Mouse (Mus musculus) intestine, embryonic 16.5 days (tissue): ENCODE data around the gene Mbnl1. TPM values are rescaled to one million over a fixed set of nuclear protein-coding genes. Genes with fewer than 3 reads are reported as not detected.

Experiments used
- ATAC-seq: fragments of 200-750 bp; cut with Nextera tagmentation; 2 replicates; pipeline ENCODE4 v1.8.0; 2017; ENCODE audit warnings: moderate TSS enrichment, moderate library complexity
- H3K27ac ChIP-seq: fragments of 300-500 bp; sonication (generic); 2 replicates; pipeline ENCODE4 v1.5.1; 2014; ENCODE audit warnings: mild to moderate bottlenecking, low read length
- H3K27me3 ChIP-seq: fragments of 300-500 bp; sonication (generic); replicated peaks from 2 replicates; pipeline ENCODE4 v1.6.1; 2014; ENCODE audit warnings: low read length, control low read depth, mixed read lengths; ENCODE audit not compliant: control insufficient read depth, insufficient read depth
- H3K36me3 ChIP-seq: fragments of 300-500 bp; sonication (generic); 2 replicates; pipeline ENCODE4 v1.6.1; 2014; ENCODE audit warnings: low read length, control low read depth; ENCODE audit not compliant: control insufficient read depth, insufficient read depth
- H3K4me1 ChIP-seq: fragments of 300-500 bp; sonication (generic); 2 replicates; pipeline ENCODE4 v1.6.1; 2014; ENCODE audit warnings: low read length, control low read depth, mixed read lengths; ENCODE audit not compliant: control insufficient read depth, insufficient read depth
- H3K4me2 ChIP-seq: fragments of 300-500 bp; sonication (generic); 2 replicates; pipeline ENCODE4 v1.6.1; 2014; ENCODE audit warnings: low read depth, low read length, control low read depth
- H3K4me3 ChIP-seq: fragments of 300-500 bp; sonication (generic); 2 replicates; pipeline ENCODE4 v1.5.1; 2014; ENCODE audit warnings: mild to moderate bottlenecking, low read length
- H3K9ac ChIP-seq: fragments of 300-500 bp; sonication (generic); 2 replicates; pipeline ENCODE4 v1.6.1; 2014; ENCODE audit warnings: low read depth, low read length
- H3K9me3 ChIP-seq: fragments of 300-500 bp; sonication (generic); 2 replicates; pipeline ENCODE4 v1.6.1; 2016; ENCODE audit warnings: low read length, control low read depth; ENCODE audit not compliant: control insufficient read depth
- WGBS: fragments of 180-500 bp; shearing (Covaris S2); extraction: QIAGEN DNeasy Blood & Tissue Kit; methylation state at CpG from one replicate; pipeline ENCODE4 v1.1.7; 2014; 5-methylcytosine and 5-hydroxymethylcytosine counted together
- polyA plus RNA-seq: library from polyadenylated mRNA; unstranded; fragments of >200 nt; fragmentation: Nextera tagmentation; extraction: Ambion mirVana; gene quantifications from 2 replicates; pipeline ENCODE4 v1.2.1, GENCODE M21; 2015

Mbnl1 gene
- polyA plus RNA-seq, 1 experiment from 2014 or later, result 98.2 TPM

DNA sequence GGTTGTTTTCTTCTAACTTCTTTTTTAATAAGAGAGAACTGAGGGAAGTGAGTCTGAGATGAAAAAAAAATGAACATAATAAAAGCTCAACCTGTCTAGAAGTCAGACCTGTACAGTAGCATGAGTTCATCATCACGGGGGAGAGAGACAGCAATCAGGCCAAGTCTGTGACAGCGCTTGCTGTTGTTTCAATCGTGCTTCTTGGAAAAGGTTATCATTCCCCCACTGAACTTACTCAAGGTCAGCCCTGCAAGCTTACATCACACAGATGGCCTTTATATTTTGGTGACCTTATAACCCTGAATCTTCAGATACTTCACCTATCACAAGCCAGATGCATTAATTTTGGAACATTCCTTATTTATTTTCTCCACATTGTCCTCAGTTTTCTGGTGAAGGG, 80.4 kb downstream of the Mbnl1 start:
- WGBS, result 63% methylated on average over 3 of the region's 3 CpGs

DNA sequence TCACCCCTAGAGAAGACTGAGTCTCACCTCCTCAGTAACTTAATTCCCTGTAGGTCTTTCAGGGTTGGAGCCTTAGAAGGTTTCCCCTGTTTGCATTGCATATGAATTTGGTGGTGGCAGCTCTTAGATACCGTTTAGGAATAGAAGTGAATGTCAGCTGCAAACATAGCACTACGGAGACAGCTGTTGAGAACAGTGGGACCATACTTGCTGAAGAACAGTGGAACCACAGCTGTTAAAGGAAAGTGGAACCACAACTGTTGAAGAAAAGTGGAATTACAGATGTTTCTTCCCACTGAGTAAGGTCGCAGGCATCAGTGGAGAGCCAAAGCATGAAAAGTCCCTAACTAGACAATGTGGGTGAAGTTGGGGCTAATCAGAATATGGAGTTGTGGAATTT, 84.0 kb downstream of the Mbnl1 start:
- H3K4me1 ChIP-seq, result 0 out of 2 replicates have a peak, but pooled peaks cover 1% of the 10 kb centered on the region
- WGBS, result 66% methylated on average over 3 of the region's 3 CpGs
- no peak overlapping the region for H3K27ac ChIP-seq
- H3K4me2 ChIP-seq, result no peak overlapping the region
- H3K27me3 ChIP-seq, result no peaks in the 10 kb centered on the region
- H3K36me3 ChIP-seq, result no peaks in the 10 kb centered on the region
- no peak overlapping the region for H3K9ac ChIP-seq
- no peak for ATAC-seq
- H3K9me3 ChIP-seq, result no peaks in the 10 kb centered on the region
- no peak overlapping the region for H3K4me3 ChIP-seq

More for the DNA sequence above, 80.4 kb downstream of the Mbnl1 start:
- H3K4me2 ChIP-seq, result no peak overlapping the region
- no peak for ATAC-seq
- H3K27me3 ChIP-seq, result no peaks in the 10 kb centered on the region
- H3K27ac ChIP-seq, result no peak overlapping the region
- H3K9ac ChIP-seq, result no peak overlapping the region
- H3K36me3 ChIP-seq, result no peaks in the 10 kb centered on the region
- H3K4me1 ChIP-seq, result peaks cover 6% of the 10 kb centered on the region; the same call in 1 of the 2 replicates
- no peak overlapping the region for H3K4me3 ChIP-seq
- H3K9me3 ChIP-seq, result no peaks in the 10 kb centered on the region

DNA sequence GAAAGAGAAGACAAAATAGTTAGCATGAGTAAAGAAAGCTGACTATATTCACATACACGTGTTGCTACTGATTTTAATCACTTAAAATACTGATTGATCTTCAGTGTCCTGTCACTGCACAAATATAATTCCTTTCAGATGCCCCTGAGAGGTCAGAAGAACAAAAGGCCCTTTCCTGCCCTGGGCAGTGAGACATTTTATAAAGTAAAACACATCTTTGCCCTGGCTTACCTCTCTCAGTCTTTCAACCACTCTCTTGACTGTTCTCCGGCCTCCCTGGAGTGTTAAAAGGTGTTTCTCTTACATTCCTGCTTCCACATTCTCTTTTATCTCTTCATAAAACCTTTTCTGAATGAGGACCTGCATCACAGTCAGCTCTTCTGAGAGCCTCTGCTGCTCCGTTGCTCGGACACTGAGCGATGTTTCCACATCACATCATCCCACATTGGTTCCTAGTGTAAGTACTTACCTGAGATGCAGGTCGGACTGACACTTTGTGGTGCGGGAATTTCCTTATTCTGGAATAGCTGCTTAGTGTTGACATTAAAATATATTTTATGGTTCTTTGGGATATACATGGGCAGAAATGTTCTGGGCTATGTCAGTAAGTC, 85.7 kb downstream of the Mbnl1 start:
- Histone ChIP-seq H3K9ac (no peak overlapping the region), H3K4me1 (0 out of 2 replicates have a peak, but pooled peaks cover 2% of the 10 kb centered on the region), H3K27ac (no peak overlapping the region), H3K27me3 (no peaks in the 10 kb centered on the region), H3K4me3 (no peak overlapping the region), H3K36me3 (no peaks in the 10 kb centered on the region), H3K4me2 (no peak overlapping the region), H3K9me3 (no peaks in the 10 kb centered on the region)
- WGBS, result 78% methylated on average over 7 of the region's 7 CpGs
- no peak for ATAC-seq

DNA sequence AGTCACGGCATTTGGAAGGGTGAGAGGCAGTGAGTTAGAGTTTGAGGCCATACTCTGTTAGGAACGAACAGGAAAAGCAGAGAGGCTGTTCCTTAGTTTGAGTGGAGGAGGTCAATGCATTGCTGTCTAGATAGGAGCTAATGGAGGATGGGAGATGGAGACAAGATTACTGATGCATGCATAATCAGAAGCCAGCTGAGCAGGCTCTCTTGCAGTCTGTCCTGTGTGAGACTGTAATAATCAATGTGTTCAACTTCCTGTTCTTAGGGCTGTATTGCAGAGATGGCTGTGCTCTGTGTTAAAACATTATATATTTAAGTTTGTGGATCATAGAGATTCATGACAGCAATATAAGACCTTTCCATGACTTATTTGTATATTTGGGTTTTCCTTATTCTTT, 87.1 kb downstream of the Mbnl1 start:
- ATAC-seq, result no peak
- Histone ChIP-seq H3K27ac (no peak overlapping the region), H3K9ac (no peak overlapping the region), H3K27me3 (no peaks in the 10 kb centered on the region), H3K9me3 (no peaks in the 10 kb centered on the region), H3K4me1 (0 out of 2 replicates have a peak, but pooled peaks cover 3% of the 10 kb centered on the region), H3K36me3 (no peaks in the 10 kb centered on the region), H3K4me2 (no peak overlapping the region), H3K4me3 (no peak overlapping the region)
- 75% methylated on average over 2 of the region's 2 CpGs for WGBS

DNA sequence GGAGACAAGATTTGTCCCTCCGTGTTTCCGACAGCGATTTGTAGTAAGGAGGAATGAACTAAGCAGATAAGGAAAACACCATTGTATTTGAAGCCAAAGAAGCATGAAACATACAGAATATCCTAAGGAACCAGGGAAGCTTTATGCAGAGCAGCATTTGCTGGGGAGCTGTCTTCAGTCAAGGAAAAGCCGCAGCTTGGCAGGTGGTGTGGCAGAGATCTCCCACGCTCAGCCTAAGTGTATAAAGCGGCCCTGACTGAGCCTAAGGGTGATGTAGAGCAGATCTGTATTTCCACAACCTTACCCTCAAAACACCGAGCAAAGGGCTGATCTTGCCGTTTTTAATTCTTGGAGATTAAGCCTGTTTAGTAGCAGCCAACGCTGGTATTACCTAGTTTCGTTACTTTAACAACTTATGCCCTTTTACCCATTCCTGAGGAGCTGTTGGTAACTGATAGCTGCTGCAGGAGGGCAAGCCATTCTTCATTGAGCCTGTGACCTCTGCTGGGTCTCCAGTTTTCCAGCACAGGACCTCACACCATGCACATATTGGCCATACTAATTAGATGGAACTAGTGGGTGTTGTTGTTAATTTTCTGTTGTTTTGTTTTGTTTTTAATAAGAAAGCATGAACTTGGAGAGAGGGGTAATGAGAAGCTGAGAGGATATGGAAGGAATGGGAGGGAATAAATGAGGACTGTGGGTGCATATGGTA, 91.1 kb downstream of the Mbnl1 start:
- H3K27me3 ChIP-seq, result no peaks in the 10 kb centered on the region
- ATAC-seq, result no peak
- 54% methylated on average over 10 of the region's 10 CpGs for WGBS
- peaks cover 11% of the 10 kb centered on the region; the same call in 1 of the 2 replicates for H3K4me1 ChIP-seq
- no peak overlapping the region for H3K4me2 ChIP-seq
- H3K4me3 ChIP-seq, result no peak overlapping the region
- H3K36me3 ChIP-seq, result no peaks in the 10 kb centered on the region
- no peak overlapping the region for H3K9ac ChIP-seq
- H3K27ac ChIP-seq, result no peak overlapping the region
- no peaks in the 10 kb centered on the region for H3K9me3 ChIP-seq

DNA sequence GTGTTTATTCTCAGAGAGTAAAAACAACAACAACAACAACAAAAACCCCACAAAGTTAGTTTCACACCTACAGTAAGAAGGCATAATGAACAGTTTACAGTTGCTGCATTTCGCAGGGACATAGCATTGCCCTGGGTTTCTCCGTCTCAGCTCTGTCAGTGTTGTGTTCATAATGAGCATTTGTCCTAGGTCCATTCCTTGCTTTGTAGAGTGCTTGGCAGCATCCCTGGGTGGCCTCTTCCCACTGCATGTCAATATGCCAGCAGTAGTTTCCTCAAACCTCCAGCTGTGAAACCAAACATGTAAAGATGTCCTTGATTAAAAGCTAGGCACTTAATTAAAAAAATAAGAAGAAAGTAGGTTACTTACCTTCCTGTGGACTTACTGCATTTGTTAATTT, 91.6 kb downstream of the Mbnl1 start:
- H3K4me3 ChIP-seq, result no peak overlapping the region
- peaks cover 11% of the 10 kb centered on the region; the same call in 1 of the 2 replicates for H3K4me1 ChIP-seq
- H3K9ac ChIP-seq, result no peak overlapping the region
- H3K9me3 ChIP-seq, result no peaks in the 10 kb centered on the region
- no peaks in the 10 kb centered on the region for H3K36me3 ChIP-seq
- no peak overlapping the region for H3K4me2 ChIP-seq
- ATAC-seq, result no peak
- no peak overlapping the region for H3K27ac ChIP-seq
- H3K27me3 ChIP-seq, result no peaks in the 10 kb centered on the region
- WGBS, result 77% methylated on average over 2 of the region's 2 CpGs

DNA sequence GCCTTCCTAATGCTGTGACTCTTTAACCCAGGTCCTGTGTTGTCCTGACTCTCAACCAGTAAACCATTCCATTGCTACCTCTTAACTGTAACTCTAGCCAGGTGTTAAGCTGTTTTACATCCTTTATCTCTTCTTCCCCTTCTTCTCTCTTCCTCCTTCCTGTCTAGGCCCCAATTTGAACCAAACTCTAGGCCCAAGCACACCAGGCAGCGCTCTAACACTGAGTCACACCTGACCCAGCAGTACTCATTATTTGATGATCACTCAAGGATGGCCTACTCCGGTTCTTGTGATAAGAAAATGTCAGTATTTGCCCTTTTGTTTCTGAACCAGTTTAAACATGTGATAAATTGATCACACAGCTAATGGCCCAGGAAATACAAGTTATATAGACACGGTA, 92.6 kb downstream of the Mbnl1 start:
- no peak overlapping the region for H3K4me2 ChIP-seq

DNA sequence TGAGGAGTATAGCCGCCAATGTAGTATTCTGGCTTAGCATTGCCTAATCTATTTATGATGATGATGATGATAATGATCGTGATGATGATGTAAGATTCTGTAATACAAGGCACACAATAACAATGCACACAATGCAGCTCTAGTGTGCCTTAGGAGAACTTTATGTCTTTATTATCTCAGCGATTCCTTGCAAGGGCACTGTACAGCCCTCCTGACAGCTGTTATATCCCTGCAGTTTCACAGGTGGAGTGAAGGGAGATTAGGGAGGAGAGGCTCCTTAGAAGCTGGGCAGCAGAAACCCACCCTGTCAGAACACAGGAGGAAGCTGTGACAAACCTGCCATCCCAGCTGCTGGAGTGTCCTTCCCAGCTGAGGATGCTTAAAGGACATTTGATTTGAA, 93.3 kb downstream of the Mbnl1 start:
- Histone ChIP-seq H3K27ac (0 out of 2 replicates have a peak overlapping the region, but pooled peaks have one; percentile 26), H3K27me3 (no peaks in the 10 kb centered on the region), H3K36me3 (no peaks in the 10 kb centered on the region), H3K4me1 (peaks cover 18% of the 10 kb centered on the region; the same call in 1 of the 2 replicates), H3K4me2 (no peak overlapping the region), H3K9ac (no peak overlapping the region), H3K4me3 (no peak overlapping the region), H3K9me3 (no peaks in the 10 kb centered on the region)
- 66% methylated on average over 3 of the region's 3 CpGs for WGBS
- peak; percentile 60 for ATAC-seq

More for the DNA sequence above, 92.6 kb downstream of the Mbnl1 start:
- peaks cover 14% of the 10 kb centered on the region; the same call in 1 of the 2 replicates for H3K4me1 ChIP-seq
- WGBS, result 75% methylated on average over 3 of the region's 3 CpGs
- no peak overlapping the region for H3K9ac ChIP-seq
- no peak for ATAC-seq
- no peaks in the 10 kb centered on the region for H3K27me3 ChIP-seq
- H3K9me3 ChIP-seq, result no peaks in the 10 kb centered on the region
- no peak overlapping the region for H3K4me3 ChIP-seq
- no peak overlapping the region; the same call in 1 of the 2 replicates for H3K27ac ChIP-seq
- no peaks in the 10 kb centered on the region for H3K36me3 ChIP-seq

DNA sequence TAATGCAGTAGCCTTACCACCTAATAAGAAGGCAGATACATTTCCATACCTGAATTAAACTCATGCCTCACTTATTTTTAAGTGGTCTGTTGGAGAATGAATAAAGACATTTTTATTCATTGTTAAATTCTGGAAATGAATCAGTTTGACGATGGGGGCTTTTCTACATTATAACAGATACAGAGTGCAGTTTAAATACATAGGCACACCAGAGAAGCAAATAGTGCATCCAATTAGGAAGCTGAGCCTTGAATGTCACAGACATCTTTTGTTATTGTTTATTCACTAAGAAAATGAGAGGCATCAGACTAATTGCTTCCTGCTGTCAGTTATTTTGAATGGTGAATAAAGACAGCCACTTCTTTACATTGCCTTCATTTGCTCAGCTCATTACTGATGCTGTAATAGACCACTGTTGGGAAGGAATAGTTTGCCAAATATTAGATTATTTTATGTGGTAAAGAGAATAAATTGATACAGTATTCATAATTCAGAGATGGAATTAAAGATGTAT, 95.6 kb downstream of the Mbnl1 start:
- H3K36me3 ChIP-seq, result no peaks in the 10 kb centered on the region
- H3K4me1 ChIP-seq, result peaks cover 18% of the 10 kb centered on the region; the same call in 1 of the 2 replicates
- H3K4me2 ChIP-seq, result no peak overlapping the region
- WGBS, result 66% methylated on average over 1 of the region's 1 CpGs
- ATAC-seq, result no peak
- no peak overlapping the region for H3K27ac ChIP-seq
- H3K9ac ChIP-seq, result no peak overlapping the region
- H3K9me3 ChIP-seq, result no peaks in the 10 kb centered on the region
- no peak overlapping the region for H3K4me3 ChIP-seq
- no peaks in the 10 kb centered on the region for H3K27me3 ChIP-seq
